Mouse (Mus musculus) midbrain, embryonic 14.5 days (tissue): ENCODE measurements around the gene Tars. TPM values are rescaled to one million over a fixed set of nuclear protein-coding genes. Genes with fewer than 3 reads are reported as not detected.

ENCODE experiments used
- ATAC-seq: fragments of 200-750 bp; cut with Nextera tagmentation; 2 replicates; pipeline ENCODE4 v1.8.0; 2017; ENCODE audit warnings: moderate number of reproducible peaks, moderate library complexity; ENCODE audit not compliant: low FRiP score, low TSS enrichment
- DNase-seq: peaks from one replicate; pipeline ENCODE4 v3.0.0-alpha.2; 2015
- H3K27ac ChIP-seq: fragments of 300-500 bp; sonication (generic); replicated peaks from 2 replicates; pipeline ENCODE4 v1.5.1; 2014; ENCODE audit warnings: mild to moderate bottlenecking, low read depth, low read length, moderate library complexity
- H3K27me3 ChIP-seq: fragments of 300-500 bp; sonication (generic); 2 replicates; pipeline ENCODE4 v1.6.1; 2014; ENCODE audit warnings: low read length, control low read depth, mixed read lengths; ENCODE audit not compliant: control insufficient read depth, insufficient read depth
- H3K36me3 ChIP-seq: fragments of 300-500 bp; sonication (generic); 2 replicates; pipeline ENCODE4 v1.6.1; 2014; ENCODE audit warnings: low read length, control low read depth; ENCODE audit not compliant: control insufficient read depth, insufficient read depth
- H3K4me1 ChIP-seq: fragments of 300-500 bp; sonication (generic); 2 replicates; pipeline ENCODE4 v1.6.1; 2014; ENCODE audit warnings: mild to moderate bottlenecking, antibody characterized with exemption, low read length, control low read depth; ENCODE audit not compliant: control insufficient read depth, insufficient read depth
- H3K4me2 ChIP-seq: fragments of 300-500 bp; sonication (generic); 2 replicates; pipeline ENCODE4 v1.6.1; 2014; ENCODE audit warnings: mild to moderate bottlenecking, low read length, moderate library complexity
- H3K4me3 ChIP-seq: fragments of 300-500 bp; sonication (generic); replicated peaks from 2 replicates; pipeline ENCODE4 v1.5.1; 2014; ENCODE audit warnings: low read depth, low read length
- H3K9ac ChIP-seq: fragments of 300-500 bp; sonication (generic); replicated peaks from 2 replicates; pipeline ENCODE4 v1.6.1; 2014; ENCODE audit warnings: mild to moderate bottlenecking, low read length, moderate library complexity
- H3K9me3 ChIP-seq: fragments of 300-500 bp; sonication (generic); 2 replicates; pipeline ENCODE4 v1.6.1; 2016; ENCODE audit warnings: low read length, control low read depth, mixed read lengths; ENCODE audit not compliant: control insufficient read depth
- WGBS: fragments of 180-500 bp; shearing (Covaris S2); extraction: QIAGEN DNeasy Blood & Tissue Kit; methylation state at CpG from one replicate; pipeline ENCODE4 v1.1.7; 2014; 5-methylcytosine and 5-hydroxymethylcytosine counted together
- polyA plus RNA-seq: library from polyadenylated mRNA; unstranded; fragments of >200 nt; fragmentation: Nextera tagmentation; extraction: Ambion mirVana; gene quantifications from 2 replicates; pipeline ENCODE4 v1.2.1, GENCODE M21; 2014

The Tars gene
- polyA plus RNA-seq = 40.9 and 52.0 TPM in 2 replicates

DNA sequence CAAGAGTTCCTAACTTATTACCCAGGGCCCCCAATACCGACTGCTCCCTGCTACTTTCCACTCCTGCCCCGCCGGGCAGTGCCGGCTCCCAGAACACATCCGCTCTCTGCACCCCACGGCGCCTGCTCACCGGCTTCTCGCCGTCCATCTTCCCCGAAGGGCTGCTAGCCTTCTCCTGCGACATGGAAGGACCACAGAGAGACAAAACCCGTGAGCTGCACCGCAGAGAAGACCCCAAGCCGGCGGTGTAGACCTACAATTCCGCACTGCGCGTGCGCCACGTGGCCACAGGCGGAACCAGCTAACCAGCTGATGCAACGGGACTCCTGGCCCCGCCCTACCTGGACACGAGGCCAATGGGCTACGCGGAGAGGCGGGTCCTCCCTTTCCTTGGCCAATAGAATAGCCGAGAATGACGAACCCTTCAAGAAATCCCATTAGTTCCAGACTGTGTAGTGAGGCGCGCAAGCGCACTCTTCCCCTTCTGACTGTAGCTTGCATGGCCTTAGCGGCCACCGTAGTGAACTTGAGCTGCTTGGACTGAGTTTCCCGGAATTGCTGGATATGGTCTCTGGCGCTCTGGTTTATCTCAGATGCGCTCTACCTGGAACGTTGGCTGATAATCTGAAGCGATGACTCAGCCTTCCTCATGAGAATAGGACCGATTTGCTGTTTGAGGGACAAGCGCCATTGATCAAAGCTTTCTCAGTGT is at the start of gene Tars:
Gene Tars, minus strand, starts transcription at position 310 of the 712 bp plus-strand sequence.
- DNase-seq (peak; percentile 99), ATAC-seq (peak; percentile 100)
- H3K9ac ChIP-seq = peak within 1 kb of the TSS; percentile 75
- peak within 1 kb of the TSS; percentile 82 for H3K4me2 ChIP-seq
- peak within 1 kb of the TSS; percentile 64 for H3K27ac ChIP-seq
- H3K27me3 ChIP-seq = no peaks in the 10 kb centered on the region
- WGBS = under 1% methylated on average over 42 of the region's 42 CpGs
- H3K4me1 ChIP-seq = peaks cover 16% of the 10 kb centered on the region
- H3K4me3 ChIP-seq = peak within 1 kb of the TSS; percentile 88
- H3K9me3 ChIP-seq = no peaks in the 10 kb centered on the region
- peaks cover 9% of the 10 kb centered on the region for H3K36me3 ChIP-seq

DNA sequence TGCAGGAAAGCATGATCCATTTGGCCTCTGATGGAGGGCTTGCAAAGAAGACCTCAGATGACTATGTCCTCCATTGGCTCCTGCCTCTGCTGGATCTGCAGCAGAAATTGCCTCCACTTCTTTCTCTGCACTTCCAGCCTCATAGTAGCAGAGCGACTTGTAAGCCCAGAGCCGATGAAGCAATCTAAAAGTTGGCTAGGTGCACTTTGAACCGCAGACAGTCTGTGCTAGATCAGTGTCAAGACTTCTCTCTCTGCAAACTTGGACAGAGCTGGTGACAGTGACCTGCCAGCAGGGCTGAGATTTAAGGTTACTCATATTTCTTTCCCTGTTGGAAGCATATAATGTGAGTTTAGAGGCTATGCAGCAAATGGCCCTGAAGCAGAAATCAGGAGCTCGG is 37.9 kb upstream of the Tars start:
- H3K9ac ChIP-seq = no peak overlapping the region
- no peak overlapping the region for H3K27ac ChIP-seq
- DNase-seq = no peak
- no peaks in the 10 kb centered on the region for H3K4me1 ChIP-seq
- H3K9me3 ChIP-seq = no peaks in the 10 kb centered on the region
- H3K4me2 ChIP-seq = no peak overlapping the region
- no peak for ATAC-seq
- no peaks in the 10 kb centered on the region for H3K27me3 ChIP-seq
- no peak overlapping the region for H3K4me3 ChIP-seq
- 93% methylated on average over 4 of the region's 4 CpGs for WGBS
- no peaks in the 10 kb centered on the region for H3K36me3 ChIP-seq

DNA sequence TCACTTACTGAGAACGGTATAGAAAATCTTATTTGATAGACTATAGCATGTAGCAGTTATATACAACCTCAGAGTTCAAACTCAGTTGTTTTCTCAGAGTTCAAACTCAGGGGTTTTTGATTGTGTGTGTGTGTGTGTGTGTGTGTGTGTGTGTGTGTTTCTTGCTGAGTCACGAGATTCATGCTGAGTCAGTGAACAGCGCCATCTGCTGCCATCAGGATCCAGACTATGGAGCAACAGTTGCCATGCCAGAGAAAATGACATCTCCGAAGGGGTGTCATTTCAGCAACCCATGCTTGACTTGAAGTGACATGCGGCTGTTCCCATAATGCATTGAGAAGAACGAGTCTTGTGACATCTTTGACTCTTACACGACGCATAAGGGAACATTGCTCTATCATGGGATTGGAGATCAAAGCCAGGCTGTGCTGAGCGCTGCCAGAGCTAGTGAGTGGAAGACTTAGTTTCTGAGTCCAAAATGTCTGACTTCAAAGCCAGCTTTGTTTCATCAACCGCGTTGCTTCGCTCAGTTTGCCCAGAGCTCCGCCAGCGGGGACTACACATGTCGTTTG is 37.3 kb upstream of the Tars start:
- Histone ChIP-seq H3K27me3 (no peaks in the 10 kb centered on the region), H3K9ac (no peak overlapping the region), H3K27ac (no peak overlapping the region), H3K9me3 (no peaks in the 10 kb centered on the region), H3K36me3 (no peaks in the 10 kb centered on the region), H3K4me2 (no peak overlapping the region), H3K4me3 (no peak overlapping the region), H3K4me1 (no peaks in the 10 kb centered on the region)
- 96% methylated on average over 15 of the region's 15 CpGs for WGBS
- ATAC-seq (no peak), DNase-seq (no peak)

DNA sequence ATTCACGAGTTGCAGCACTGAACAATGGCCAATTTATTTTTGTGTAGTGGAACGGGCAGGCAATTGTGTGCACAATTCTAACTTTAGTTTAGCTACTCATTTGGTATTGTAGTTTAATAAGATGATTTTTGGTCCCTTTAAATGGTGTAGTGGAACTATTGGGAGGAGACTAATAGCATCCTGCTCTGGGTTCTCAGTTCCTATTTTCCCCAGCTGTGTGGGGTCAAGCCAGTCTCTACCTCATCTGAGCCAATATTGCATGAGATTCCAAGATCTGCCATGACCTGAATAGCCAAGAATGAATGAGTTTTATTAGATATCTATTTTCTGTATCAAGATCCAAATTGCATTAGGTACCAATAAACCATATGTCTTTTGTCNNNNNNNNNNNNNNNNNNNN is 27.4 kb upstream of the Tars start:
- Histone ChIP-seq H3K36me3 (no peaks in the 10 kb centered on the region), H3K4me3 (no peak overlapping the region), H3K27ac (no peak overlapping the region), H3K9me3 (no peaks in the 10 kb centered on the region), H3K4me1 (no peaks in the 10 kb centered on the region), H3K27me3 (no peaks in the 10 kb centered on the region), H3K4me2 (no peak overlapping the region), H3K9ac (no peak overlapping the region)
- no peak for DNase-seq
- no peak for ATAC-seq
- 80% methylated on average over 2 of the region's 2 CpGs for WGBS

DNA sequence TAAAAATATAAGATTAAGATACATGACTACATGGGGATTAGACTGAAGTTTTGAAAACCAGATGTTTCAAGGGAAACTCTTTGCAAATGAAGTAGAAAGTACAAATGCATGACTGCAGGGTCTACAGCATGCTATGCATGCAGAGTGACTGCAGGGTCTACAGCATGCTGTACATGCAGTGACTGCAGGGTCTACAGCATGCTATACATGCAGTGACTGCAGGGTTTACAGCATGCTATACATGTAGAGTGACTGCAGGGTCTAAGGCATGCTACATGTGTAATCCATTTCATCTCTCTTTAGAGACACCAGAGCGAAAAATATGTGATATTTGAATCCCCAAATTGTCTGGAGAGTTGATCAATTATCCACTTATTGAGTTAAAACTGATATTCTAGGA is 14.0 kb upstream of the Tars start:
- Histone ChIP-seq H3K4me3 (no peak overlapping the region), H3K4me2 (no peak overlapping the region), H3K27ac (no peak overlapping the region), H3K36me3 (no peaks in the 10 kb centered on the region), H3K4me1 (no peaks in the 10 kb centered on the region), H3K27me3 (no peaks in the 10 kb centered on the region), H3K9me3 (no peaks in the 10 kb centered on the region), H3K9ac (no peak overlapping the region)
- 80% methylated on average over 1 of the region's 1 CpGs for WGBS
- DNase-seq = no peak
- no peak for ATAC-seq

DNA sequence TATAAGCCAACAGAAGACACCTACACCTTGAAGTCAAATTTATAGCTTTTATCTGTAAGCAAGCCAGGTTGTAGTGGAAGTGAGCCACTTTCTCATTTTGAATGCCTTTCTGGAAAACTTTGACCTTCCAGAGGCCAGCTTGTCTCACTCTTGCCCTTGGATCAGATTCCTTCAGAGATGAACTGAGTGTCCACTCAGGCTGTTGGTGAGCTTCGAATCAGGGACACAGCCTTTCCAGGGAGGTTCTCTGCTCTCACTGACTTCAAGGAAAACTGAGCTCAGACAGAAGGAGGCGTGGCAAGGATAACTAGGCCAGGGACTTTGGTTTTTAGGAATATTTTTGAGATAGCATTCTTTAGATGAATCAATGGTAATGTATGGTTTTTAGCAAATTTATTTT is 13.1 kb upstream of the Tars start:
- H3K4me3 ChIP-seq = no peak overlapping the region
- WGBS = 86% methylated on average over 2 of the region's 2 CpGs
- H3K4me2 ChIP-seq = no peak overlapping the region
- DNase-seq (no peak), ATAC-seq (no peak)
- no peaks in the 10 kb centered on the region for H3K36me3 ChIP-seq
- H3K9me3 ChIP-seq = no peaks in the 10 kb centered on the region
- no peak overlapping the region for H3K9ac ChIP-seq
- no peak overlapping the region for H3K27ac ChIP-seq
- H3K27me3 ChIP-seq = no peaks in the 10 kb centered on the region
- H3K4me1 ChIP-seq = no peaks in the 10 kb centered on the region

DNA sequence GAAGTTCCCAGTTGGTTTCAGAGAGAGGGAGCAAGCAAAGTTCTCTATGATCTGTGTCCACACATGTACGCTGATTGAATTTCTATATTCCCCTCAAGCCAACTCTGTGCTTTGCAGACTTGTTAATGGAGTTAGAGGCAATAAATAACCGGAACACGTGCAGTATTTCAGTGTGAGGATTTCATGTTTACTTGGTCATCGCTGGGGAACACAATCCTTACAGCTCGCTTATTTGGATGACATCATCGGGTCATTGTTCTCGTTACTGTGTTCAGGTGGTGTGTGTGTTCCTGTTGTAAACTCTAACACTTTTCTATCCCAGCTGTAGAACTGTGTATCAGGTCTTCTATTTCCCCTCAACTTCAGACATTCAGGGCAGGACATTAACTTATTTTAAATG is 12.4 kb upstream of the Tars start:
- no peaks in the 10 kb centered on the region for H3K9me3 ChIP-seq
- no peak overlapping the region for H3K27ac ChIP-seq
- no peak overlapping the region for H3K4me2 ChIP-seq
- H3K27me3 ChIP-seq = no peaks in the 10 kb centered on the region
- H3K9ac ChIP-seq = no peak overlapping the region
- H3K4me3 ChIP-seq = no peak overlapping the region
- no peaks in the 10 kb centered on the region for H3K4me1 ChIP-seq
- H3K36me3 ChIP-seq = no peaks in the 10 kb centered on the region
- ATAC-seq = no peak
- no peak for DNase-seq
- 86% methylated on average over 7 of the region's 7 CpGs for WGBS

DNA sequence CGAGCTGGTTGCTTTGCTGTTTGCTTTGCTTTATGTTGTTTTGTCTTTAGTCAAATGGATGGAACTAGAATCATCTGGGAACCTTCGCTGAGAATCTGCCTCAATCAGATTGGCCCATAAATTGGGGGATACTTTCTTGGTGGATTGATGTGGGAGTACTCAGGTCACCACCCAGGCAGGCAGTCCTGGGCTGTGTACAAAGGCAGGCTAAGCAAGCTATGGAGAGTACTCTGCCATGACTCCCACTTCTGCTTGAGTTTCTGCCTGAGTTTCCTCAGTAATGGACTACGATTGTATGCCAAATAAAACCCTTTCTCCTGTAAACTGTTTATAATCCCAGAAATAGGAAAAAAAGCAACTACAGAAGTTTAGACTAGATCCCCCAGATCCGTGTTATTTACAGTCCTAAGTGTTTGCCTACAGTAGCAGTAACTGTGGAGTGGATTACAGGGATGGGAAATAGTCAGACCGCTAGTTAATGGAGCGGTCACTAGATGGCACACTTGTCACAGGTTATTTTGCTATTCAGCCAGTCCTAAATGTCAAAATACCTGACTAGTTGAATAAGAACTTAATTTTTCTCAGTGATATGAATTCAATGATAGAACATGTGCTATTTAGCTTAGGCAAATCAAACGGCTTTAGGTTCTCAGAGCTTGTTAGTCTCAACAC is 8.8 kb upstream of the Tars start:
- Histone ChIP-seq H3K9ac (no peak overlapping the region), H3K27ac (no peak overlapping the region), H3K4me1 (no peaks in the 10 kb centered on the region), H3K36me3 (no peaks in the 10 kb centered on the region), H3K27me3 (no peaks in the 10 kb centered on the region), H3K4me3 (no peak overlapping the region), H3K4me2 (no peak overlapping the region), H3K9me3 (no peaks in the 10 kb centered on the region)
- WGBS = 44% methylated on average over 7 of the region's 7 CpGs
- ATAC-seq (no peak; the same call in 1 of the 2 replicates), DNase-seq (peak; percentile 88)

DNA sequence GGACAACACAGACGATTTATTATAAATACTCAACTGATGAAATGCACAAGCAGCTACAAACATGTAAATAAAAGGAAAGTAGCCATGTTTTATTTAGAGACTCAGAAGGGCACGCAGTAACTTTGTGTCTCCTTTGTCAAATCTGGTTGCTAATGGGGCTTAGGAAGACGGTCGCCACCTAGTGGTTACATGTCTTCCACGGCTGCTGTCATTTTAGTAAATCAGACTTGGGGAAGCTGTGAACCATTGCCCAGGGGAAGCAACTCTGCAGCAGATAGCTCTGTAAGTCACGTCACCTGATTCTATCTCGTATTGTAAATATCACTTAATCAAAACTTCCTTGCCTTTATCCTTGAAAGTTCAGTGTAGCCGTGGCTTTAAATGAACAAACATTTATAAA is 7.9 kb upstream of the Tars start:
- no peak overlapping the region for H3K9ac ChIP-seq
- no peaks in the 10 kb centered on the region for H3K4me1 ChIP-seq
- ATAC-seq (no peak), DNase-seq (peak; percentile 89)
- H3K27ac ChIP-seq = no peak overlapping the region
- no peaks in the 10 kb centered on the region for H3K9me3 ChIP-seq
- H3K27me3 ChIP-seq = no peaks in the 10 kb centered on the region
- no peak overlapping the region for H3K4me3 ChIP-seq
- no peak overlapping the region for H3K4me2 ChIP-seq
- H3K36me3 ChIP-seq = no peaks in the 10 kb centered on the region
- WGBS = 14% methylated on average over 8 of the region's 8 CpGs
